Mouse (Mus musculus) layer of hippocampus, postnatal 10 days (tissue): ENCODE measurements around the gene Tle2. TPM values are rescaled to one million over a fixed set of nuclear protein-coding genes. Genes with fewer than 3 reads are reported as not detected.

Source experiments
- DNase-seq, 2 experiments: peaks; one replicate each; pipeline ENCODE4 v3.0.0; 2021; ENCODE audit warnings: low spot score in 2 of 2
- total RNA-seq, 2 experiments: library from RNA; stranded (reverse); gene quantifications; 2 replicates each; pipeline ENCODE4 v1.2.3; 2021

Gene Tle2
- total RNA-seq, 2 experiments from 2014 or later, result 25.6 to 26.6 TPM

- DNase-seq, result peak in 1 of 2 experiments; percentile 49
Observed at GRCm38 (mm10) chr10:81553232-81553631, 21.1 kb upstream of the Tle2 start.

GRCm38 (mm10) chr10:81553807-81554755 is 20.3 kb upstream of the Tle2 start:
- DNase-seq, result no peak

- DNase-seq, result no peak
Observed at GRCm38 (mm10) chr10:81556282-81556681, 18.1 kb upstream of the Tle2 start.

GRCm38 (mm10) chr10:81557491-81557890 is 16.9 kb upstream of the Tle2 start:
- DNase-seq, result no peak

GRCm38 (mm10) chr10:81559163-81559626 is 15.2 kb upstream of the Tle2 start, which contains the start of gene Aes:
Aes (plus strand) TSS chr10:81559488.
- DNase-seq, result peak; percentile 63 to 78

- peak; percentile 75 to 84 for DNase-seq
Observed at GRCm38 (mm10) chr10:81559627-81560539, 14.5 kb upstream of the Tle2 start.

GRCm38 (mm10) chr10:81560719-81561459 is 13.5 kb upstream of the Tle2 start:
- no peak for DNase-seq

GRCm38 (mm10) chr10:81562411-81562810 is 11.9 kb upstream of the Tle2 start:
- DNase-seq, result no peak

- DNase-seq, result no peak
Observed at GRCm38 (mm10) chr10:81563481-81563880, 10.9 kb upstream of the Tle2 start.

GRCm38 (mm10) chr10:81564216-81564615 is 10.1 kb upstream of the Tle2 start:
- DNase-seq, result no peak

GRCm38 (mm10) chr10:81564734-81565133 is 9.6 kb upstream of the Tle2 start:
- peak in 1 of 2 experiments; percentile 59 for DNase-seq

- DNase-seq, result no peak
Observed at GRCm38 (mm10) chr10:81565257-81566228, 8.8 kb upstream of the Tle2 start.

GRCm38 (mm10) chr10:81568381-81569191 is 5.8 kb upstream of the Tle2 start:
- no peak for DNase-seq

GRCm38 (mm10) chr10:81569507-81570237 is 4.7 kb upstream of the Tle2 start:
- no peak for DNase-seq

- DNase-seq, result no peak
Observed at GRCm38 (mm10) chr10:81570238-81570800, 4.0 kb upstream of the Tle2 start.

- DNase-seq, result peak; percentile 94 to 96
Observed at GRCm38 (mm10) chr10:81570831-81571500, 3.4 kb upstream of the Tle2 start.

- DNase-seq, result peak; percentile 99 to 100
Observed at GRCm38 (mm10) chr10:81571501-81571876, 2.9 kb upstream of the Tle2 start.
